Mouse (Mus musculus): ENCODE measurements around the gene Fkbp14.

Fkbp14 gene

DNA sequence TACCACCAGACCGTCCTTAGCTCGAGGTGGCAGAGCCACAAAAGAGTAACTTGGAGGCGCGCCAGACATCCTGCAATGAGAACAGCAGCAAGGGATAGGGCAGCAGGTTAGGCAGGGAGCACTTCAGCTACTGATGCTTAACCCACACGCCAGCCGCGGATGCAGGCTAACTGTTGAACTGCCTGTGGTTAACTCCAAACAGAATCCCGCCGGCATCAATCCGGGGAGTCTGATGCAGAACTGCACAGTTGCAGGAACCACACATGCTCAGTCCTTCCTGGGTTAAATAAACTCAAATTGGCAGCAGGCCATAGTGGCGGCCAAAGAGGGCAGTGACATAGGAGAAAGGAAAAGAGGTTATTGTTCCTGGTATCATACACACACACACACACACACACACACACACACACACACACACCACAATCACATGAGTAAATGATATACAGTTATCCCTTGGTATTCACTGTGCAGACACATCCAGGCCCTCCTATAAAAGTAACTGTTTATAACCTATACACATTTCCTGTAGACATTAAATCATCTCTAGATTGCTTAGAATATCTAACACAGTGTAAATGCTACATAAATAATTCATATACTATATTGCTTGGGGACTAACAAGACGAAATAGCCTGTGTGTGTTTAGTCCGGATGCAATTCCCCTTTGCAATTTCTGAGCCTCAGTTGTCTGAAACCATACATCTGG is 48.6 kb downstream of the Fkbp14 start:
- no peak for DNase-seq (ENCODE audit: low spot score in 2 of 2)

DNA sequence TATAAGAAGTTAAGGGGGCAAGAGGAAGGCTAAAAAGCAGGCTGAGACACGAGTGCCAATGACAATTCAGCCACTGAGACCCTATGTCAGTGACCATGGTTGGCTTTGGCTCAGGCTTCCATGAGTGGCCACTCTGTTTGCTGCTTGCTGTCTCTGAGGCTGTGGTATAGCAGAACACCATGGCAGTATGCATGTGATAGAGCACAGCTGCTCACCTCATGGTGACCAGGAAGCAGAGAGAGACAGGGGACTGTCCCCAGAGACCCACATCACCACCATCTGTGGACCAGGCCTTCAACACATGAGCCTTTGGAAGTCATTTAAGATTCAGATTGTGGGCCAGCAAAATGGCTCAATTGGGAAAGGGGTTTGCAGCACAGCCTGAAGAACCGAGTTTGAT is 53.5 kb downstream of the Fkbp14 start:
- no peak for DNase-seq (ENCODE audit: low spot score in 2 of 2)

DNA sequence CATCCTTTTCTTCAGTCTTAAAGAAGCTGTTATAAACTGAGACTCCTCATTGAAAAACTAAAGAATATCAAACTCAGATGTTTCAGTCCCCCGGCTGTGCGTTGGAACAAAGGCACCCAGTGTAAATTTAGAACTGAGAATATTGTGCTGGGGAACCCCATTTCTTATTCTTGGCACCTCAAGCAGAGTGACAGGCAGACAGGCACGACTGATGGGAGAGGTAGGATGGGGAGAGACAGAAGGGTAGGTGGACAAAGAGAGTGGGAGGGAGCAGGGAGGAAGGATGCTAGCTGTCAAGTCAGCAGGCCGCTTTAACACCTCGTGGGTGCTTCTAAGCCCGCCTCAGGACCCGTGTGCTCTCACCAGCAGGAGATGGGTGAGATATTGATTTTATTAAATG is 54.3 kb downstream of the Fkbp14 start:
- no peak for DNase-seq (ENCODE audit: low spot score in 2 of 2)

DNA sequence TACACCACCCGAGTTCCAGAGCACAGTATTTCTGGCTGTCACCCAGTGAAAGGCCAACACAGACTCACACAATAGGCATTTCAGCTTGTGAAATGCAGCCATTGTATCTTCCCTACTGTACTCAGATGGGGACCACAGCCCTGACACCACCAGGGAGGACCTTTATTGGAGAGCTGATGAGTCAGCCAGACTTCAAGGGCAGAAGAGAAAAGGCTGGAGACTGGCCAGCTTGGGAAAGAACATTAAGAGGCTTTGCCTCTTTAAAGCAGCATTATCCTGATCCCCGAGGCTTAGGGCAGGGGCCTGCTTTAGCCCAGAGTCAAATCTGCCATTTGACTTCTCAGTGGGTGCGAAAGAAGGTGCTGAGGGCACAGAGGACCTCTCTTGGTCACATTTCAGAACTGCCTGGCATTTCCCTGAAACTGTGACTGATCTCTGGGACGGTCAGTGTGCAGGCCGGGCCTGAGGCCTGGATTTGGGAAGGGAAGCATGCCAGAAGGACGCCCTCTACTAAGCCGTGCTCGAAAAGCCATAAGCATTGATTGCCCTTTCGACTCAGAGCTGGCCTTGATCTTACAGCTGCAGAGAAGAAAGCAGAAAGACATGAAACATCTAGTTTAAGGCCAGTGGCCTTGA is 56.7 kb downstream of the Fkbp14 start:
- DNase-seq (ENCODE audit: low spot score in 2 of 2), result no peak

DNA sequence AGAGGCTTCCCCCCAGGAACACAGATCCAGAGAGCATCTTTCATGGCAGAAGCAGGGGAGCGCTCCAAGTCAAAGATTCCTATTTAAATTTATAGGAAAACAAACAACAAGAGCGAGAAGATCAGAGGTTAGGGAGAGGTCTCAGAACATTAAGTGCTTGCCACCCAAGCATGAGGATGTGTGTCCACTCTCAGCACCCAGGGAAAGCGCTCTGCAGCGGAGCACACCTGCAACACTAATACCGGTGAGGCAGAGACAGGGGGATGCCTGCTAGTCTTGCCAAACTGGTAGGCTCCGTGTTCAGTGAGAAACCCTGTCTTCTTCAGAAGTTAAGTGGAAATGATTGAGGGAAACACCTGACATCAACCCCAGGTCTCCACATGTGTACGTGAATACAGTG is 57.7 kb downstream of the Fkbp14 start:
- no peak for DNase-seq (ENCODE audit: low spot score in 2 of 2)

DNA sequence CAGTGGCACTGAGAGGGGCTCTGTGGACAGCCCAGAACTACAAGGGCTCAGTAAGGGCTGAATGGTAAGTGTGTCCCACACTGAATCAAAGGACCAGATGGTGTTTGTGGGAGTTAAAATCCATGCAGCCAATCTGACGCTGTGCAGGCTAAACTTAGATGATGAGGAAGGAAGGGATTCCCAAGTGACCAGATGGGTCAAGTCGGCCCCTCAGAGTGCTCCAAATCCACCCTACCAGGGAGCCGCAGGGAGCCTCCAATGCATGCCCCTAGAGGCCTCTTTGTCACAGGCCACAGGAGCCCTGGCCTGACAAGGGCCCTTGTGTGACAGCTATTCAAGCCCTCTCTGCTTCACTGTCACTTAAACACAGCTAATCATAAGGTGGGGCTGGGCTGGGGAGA is 58.3 kb downstream of the Fkbp14 start:
- DNase-seq (ENCODE audit: low spot score in 2 of 2), result no peak

DNA sequence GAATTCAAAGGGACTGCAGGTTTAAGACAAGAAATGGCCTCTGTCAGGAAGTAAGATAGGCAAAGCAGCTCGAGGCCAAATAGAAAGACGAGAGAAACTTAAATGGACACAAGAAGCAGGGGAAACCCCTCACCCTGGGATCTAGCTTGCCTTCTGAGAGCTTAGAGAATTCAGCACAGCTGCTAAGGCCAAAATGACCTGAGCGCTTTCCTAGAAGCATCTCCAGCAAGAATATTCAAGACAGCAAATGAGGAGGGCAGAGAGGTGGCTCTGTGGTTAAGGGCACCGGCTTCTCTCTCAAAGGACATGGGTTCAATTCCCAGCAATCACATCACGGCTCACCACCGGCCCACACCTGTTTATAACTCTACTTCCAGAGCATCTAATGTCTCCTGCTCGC is 60.1 kb downstream of the Fkbp14 start:
- no peak for DNase-seq (ENCODE audit: low spot score in 2 of 2)

DNA sequence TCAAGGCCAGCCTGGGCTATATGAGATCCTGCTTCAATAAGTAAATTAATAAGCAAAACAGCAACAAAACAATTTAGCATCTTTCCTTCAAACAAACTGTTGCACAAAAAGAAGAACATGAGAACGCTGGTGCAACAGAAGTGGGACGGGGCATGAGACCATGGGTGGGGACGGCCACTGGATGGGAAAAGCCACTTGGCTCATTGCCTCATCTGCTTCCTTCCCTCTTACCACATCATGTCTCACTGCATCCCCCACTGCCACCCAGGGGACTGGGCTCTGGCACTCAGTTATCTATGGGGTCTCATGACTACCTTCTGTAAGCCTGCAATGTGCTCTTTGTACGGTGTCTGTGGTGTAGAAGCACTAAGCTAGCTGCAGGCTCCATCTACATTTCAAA is 61.6 kb downstream of the Fkbp14 start:
- no peak for DNase-seq (ENCODE audit: low spot score in 2 of 2)

DNA sequence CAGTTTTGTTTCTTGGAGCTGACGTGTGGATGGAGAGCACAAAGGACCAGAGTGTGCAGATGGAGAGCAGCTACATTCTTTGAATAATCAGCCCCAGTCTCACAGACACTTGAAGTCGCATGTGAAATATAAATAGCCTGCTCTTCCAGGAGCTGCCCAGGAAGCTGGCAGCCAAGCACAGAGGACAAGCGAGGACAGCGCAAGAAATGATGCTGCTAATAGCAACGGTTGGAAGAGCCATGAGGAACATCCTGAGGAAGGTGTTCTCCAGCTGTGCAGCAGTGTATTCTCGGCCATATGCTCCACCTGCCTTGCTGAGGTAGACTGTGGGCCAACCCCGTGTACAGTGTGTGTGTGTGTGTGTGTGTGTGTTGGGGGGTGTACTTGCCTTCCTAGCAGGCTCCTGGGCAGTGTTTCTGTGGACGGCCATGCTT is 66.0 kb downstream of the Fkbp14 start:
- no peak for DNase-seq (ENCODE audit: low spot score in 2 of 2)

DNA sequence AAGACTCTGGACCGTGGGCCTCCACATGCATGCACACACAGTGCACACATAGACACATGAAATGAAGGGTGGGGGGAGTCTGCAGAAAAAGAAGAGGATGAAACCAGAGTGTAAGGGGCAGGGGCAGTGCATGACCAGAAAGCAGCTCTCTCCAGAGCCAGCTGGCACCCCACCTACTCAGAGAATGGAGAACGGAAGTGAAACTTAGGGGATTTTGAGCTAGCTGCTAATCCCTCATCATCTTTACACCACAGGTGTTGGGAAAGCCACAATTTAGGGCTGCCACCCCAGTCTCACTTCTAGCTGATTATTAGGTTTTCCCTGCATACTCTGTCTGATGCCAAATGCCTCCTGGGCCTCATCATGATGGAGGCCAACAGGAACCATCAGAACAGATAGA is 66.9 kb downstream of the Fkbp14 start:
- DNase-seq (ENCODE audit: low spot score in 2 of 2), result no peak

DNA sequence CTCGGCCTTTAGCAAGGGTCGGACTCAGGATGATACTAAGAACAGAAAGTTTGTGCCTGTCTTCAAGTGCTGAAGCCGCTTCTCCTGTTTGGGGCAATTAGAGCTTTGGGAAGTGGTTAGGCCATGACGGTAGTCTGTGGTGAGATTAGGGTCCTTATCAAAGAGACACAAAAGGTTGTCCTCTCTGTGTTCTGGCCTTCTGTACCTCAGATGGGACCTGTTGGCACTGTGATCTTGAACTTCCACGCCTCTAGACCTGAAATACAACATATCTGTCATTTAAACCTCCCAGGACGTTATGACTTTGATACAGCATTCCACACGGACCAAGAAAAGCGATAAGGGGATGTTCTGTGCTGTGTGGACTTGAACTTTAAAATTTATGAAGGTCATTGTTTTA is 68.4 kb downstream of the Fkbp14 start:
- no peak for DNase-seq (ENCODE audit: low spot score in 2 of 2)

All from thymus, postnatal 10 days (tissue).